ENCODE assay signal across 10 mouse cellular contexts in the genomic region with DNA sequence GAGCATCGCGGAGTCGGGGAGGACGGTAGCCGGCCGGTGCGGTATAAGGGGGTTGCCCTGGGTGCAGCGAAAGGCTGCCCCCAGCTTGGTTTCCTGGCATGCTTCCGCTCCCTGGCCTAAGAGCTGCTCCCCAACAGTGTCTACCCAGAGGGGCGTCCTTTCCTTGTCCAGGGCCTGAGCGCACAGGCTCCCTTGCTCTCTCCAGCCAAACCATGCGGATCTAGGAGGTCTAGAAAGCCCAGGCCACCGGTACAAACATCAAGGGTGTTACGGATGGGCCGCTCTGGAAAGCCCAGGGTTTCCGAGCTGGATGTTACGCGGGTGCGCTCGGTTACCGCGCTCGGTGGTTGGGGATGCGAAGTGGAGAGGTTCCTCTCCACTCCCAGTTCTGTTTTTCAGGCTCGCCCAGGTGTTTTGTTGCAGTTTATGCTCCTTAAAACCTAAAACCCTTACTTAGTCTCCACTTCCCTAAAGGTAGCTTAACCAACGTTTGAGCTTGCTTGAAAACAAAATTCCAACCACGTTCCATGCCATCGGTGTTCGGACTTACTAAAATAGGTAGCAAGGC. TPM values are rescaled to one million over a fixed set of nuclear protein-coding genes. Genes with fewer than 3 reads are reported as not detected.
A peak's percentile ranks its signal among the peaks of the same experiment; 100 is the strongest.
DNase-seq lines count a peak whose midpoint lies in the region; ATAC-seq and TF ChIP-seq lines count a peak whose summit lies in the region.
"Had no signal": no experiment of that assay in that cellular context is flagged by ENCODE, and none has a peak within 500 bp of the region (broad histone marks: within the 10 kb centered on the region; RNA-seq: fewer than 3 reads in every experiment).

No protein-coding gene starts in this region.

- in situ Hi-C loops in ES-E14 (cut with MboI; ENCODE audit: low sequenced_read_pairs in 2 of 2, unreplicated experiment in 2 of 2) = no loop called here

- DNase-seq in heart, postnatal 25 days (ENCODE audit: low spot score) = no peak
- DNase-seq in ES-E14 (ENCODE audit: low read depth, low spot score) = no peak
- DNase-seq in forebrain, embryonic 11.5 days (ENCODE audit: low spot score) = peak; percentile 60
- DNase-seq in cerebellum, postnatal 25 days = no peak
- no peak for DNase-seq in spleen, adult 18-20 months

- intact Hi-C loops in heart, postnatal 25 days (cut with DNase I) = no loop called here

- H3K27me3 ChIP-seq in heart, embryonic 15.5 days = peaks cover 99% of the 10 kb centered on the region
- peaks cover 88% of the 10 kb centered on the region for H3K27me3 ChIP-seq in forebrain, embryonic 11.5 days (ENCODE audit: control insufficient read depth, insufficient read depth, low read length)
- peaks cover 99% of the 10 kb centered on the region for H3K27me3 ChIP-seq in limb, embryonic 15.5 days

- H3K36me3 ChIP-seq in heart, embryonic 15.5 days = no peaks in the 10 kb centered on the region
- H3K36me3 ChIP-seq in ES-E14 (ENCODE audit: control insufficient read depth, insufficient read depth, low read length, poor library complexity, severe bottlenecking) = no peaks in the 10 kb centered on the region
- H3K36me3 ChIP-seq in forebrain, embryonic 11.5 days (ENCODE audit: control insufficient read depth, insufficient read depth, low read length) = no peaks in the 10 kb centered on the region
- H3K36me3 ChIP-seq in limb, embryonic 15.5 days = no peaks in the 10 kb centered on the region
- H3K36me3 ChIP-seq: liver, embryonic 15.5 days had no signal

- peaks cover 23% of the 10 kb centered on the region for H3K4me1 ChIP-seq in heart, embryonic 15.5 days (replicated peaks)
- no peaks in the 10 kb centered on the region; a peak in 1 of 4 replicates for H3K4me1 ChIP-seq in ES-E14 (ENCODE audit: control insufficient read depth in 2 of 2, insufficient read depth in 2 of 2, low read length in 2 of 2, poor library complexity in 1 of 2)
- peaks cover 19% of the 10 kb centered on the region for H3K4me1 ChIP-seq in forebrain, embryonic 11.5 days (replicated peaks; ENCODE audit: control insufficient read depth, insufficient read depth, low read length)
- H3K4me1 ChIP-seq in limb, embryonic 15.5 days = peaks cover 24% of the 10 kb centered on the region

- H3K9ac ChIP-seq in heart, embryonic 15.5 days = no peak overlapping the region
- no peak overlapping the region for H3K9ac ChIP-seq in ES-E14 (ENCODE audit: insufficient read depth, low read depth, low read length, poor library complexity, severe bottlenecking)
- H3K9ac ChIP-seq in forebrain, embryonic 11.5 days (ENCODE audit: low read length) = no peak overlapping the region; the same call in 1 of the 2 replicates
- H3K9ac ChIP-seq in limb, embryonic 15.5 days = no peak overlapping the region
- H3K9ac ChIP-seq: liver, embryonic 15.5 days had no signal

- peak overlapping the region; percentile 52 for H3K4me3 ChIP-seq in heart, embryonic 15.5 days
- peak overlapping the region; percentile 7 to 70; a peak in 3 of 4 replicates for H3K4me3 ChIP-seq in ES-E14 (ENCODE audit: insufficient read depth in 1 of 2, low read depth in 1 of 2, low read length in 2 of 2, poor library complexity in 1 of 2, severe bottlenecking in 1 of 2)
- H3K4me3 ChIP-seq in forebrain, embryonic 11.5 days (ENCODE audit: low read depth, low read length) = peak overlapping the region; percentile 42
- peak overlapping the region; percentile 38 for H3K4me3 ChIP-seq in limb, embryonic 15.5 days

- H3K4me2 ChIP-seq in heart, embryonic 15.5 days = peak overlapping the region; percentile 91; the same call in 1 of the 2 replicates
- H3K4me2 ChIP-seq in forebrain, embryonic 11.5 days (ENCODE audit: low read depth, low read length, severe bottlenecking) = peak overlapping the region; percentile 85
- peak overlapping the region; percentile 66; the same call in 1 of the 2 replicates for H3K4me2 ChIP-seq in limb, embryonic 15.5 days

- no peak overlapping the region for H3K27ac ChIP-seq in heart, embryonic 15.5 days
- no peak overlapping the region for H3K27ac ChIP-seq in ES-E14 (ENCODE audit: insufficient read depth, low read depth, low read length, poor library complexity, severe bottlenecking)
- no peak overlapping the region for H3K27ac ChIP-seq in forebrain, embryonic 11.5 days (ENCODE audit: low read depth, low read length)
- H3K27ac ChIP-seq in limb, embryonic 15.5 days = no peak overlapping the region
- H3K27ac ChIP-seq: liver, embryonic 15.5 days had no signal

- 1% methylated on average over 29 of the region's 29 CpGs for WGBS in heart, embryonic 15.5 days
- WGBS in forebrain, embryonic 11.5 days = under 1% methylated on average over 29 of the region's 29 CpGs
- WGBS in limb, embryonic 15.5 days = 1% methylated on average over 29 of the region's 29 CpGs

- H3K9me3 ChIP-seq in heart, embryonic 15.5 days (replicated peaks) = no peaks in the 10 kb centered on the region
- no peaks in the 10 kb centered on the region for H3K9me3 ChIP-seq in ES-E14 (ENCODE audit: control insufficient read depth, insufficient read depth, low read depth, low read length)
- no peaks in the 10 kb centered on the region for H3K9me3 ChIP-seq in forebrain, embryonic 11.5 days (ENCODE audit: control insufficient read depth, low read length)
- no peaks in the 10 kb centered on the region for H3K9me3 ChIP-seq in limb, embryonic 15.5 days
- H3K9me3 ChIP-seq: liver, embryonic 15.5 days had no signal

- no peak for ATAC-seq in heart, embryonic 15.5 days (replicated peaks; ENCODE audit: insufficient number of reproducible peaks, insufficient read depth, low FRiP score, low read depth)
- no peak for ATAC-seq in forebrain, embryonic 11.5 days (replicated peaks; ENCODE audit: low FRiP score)
- ATAC-seq in limb, embryonic 15.5 days (ENCODE audit: insufficient number of reproducible peaks, low FRiP score, low TSS enrichment, low read depth) = no peak
- ATAC-seq in erythroid progenitor cell, adult 5-6 weeks (replicated peaks; ENCODE audit: low FRiP score, poor library complexity, severe bottlenecking) = no peak

TF ChIP-seq in ES-E14, 5 proteins besides CTCF, POLR2A, EP300 and RAD21:
- TF ChIP-seq HCFC1 (IDR thresholded peaks at IDR 0.05; ENCODE audit: borderline replicate concordance, insufficient read depth, low read length) = no peak
- no peak for TF ChIP-seq ZC3H11A (IDR thresholded peaks at IDR 0.05; ENCODE audit: borderline replicate concordance, low read depth, low read length)
- no peak for TF ChIP-seq CHD2 (IDR thresholded peaks at IDR 0.05; ENCODE audit: low read depth, low read length)
- no peak for TF ChIP-seq ZNF384 (IDR thresholded peaks at IDR 0.05; ENCODE audit: low read depth, low read length)
- no peak for TF ChIP-seq MAFK (IDR thresholded peaks at IDR 0.05; ENCODE audit: insufficient read depth, low read depth, low read length)

RNA-seq across cellular contexts. Expression of a gene that starts 1.5 kb away (rescaled TPM):
- polyA plus RNA-seq in heart, embryonic 15.5 days (2015; fragmentation: Nextera tagmentation; extraction: Ambion mirVana) = 0.11 TPM in 2 replicates
- total RNA-seq in heart, postnatal 25 days (2021) = not detected
- 0.22 and 0.48 TPM in 2 replicates for total RNA-seq in ES-E14 (2012; rRNA removed)
- 9.0 and 12.3 TPM in 2 replicates for polyA plus RNA-seq in forebrain, embryonic 11.5 days (2014; fragmentation: Nextera tagmentation; extraction: Ambion mirVana)
- polyA plus RNA-seq in limb, embryonic 15.5 days (2015; fragmentation: Nextera tagmentation; extraction: Ambion mirVana) = 0.10 and 0.22 TPM in 2 replicates
- total RNA-seq in erythroid progenitor cell, adult 5-6 weeks (2015; ENCODE audit: low replicate concordance) = not detected in 2 replicates
- not detected in 2 replicates for total RNA-seq in erythroid progenitor cell, adult 5-6 weeks (2017; ENCODE audit: low replicate concordance)
- polyA plus RNA-seq: small intestine, adult 2 months had no signal

RNA-seq across cellular contexts. Expression of a gene that starts 45.8 kb away (rescaled TPM):
- polyA plus RNA-seq in heart, embryonic 15.5 days (2015; fragmentation: Nextera tagmentation; extraction: Ambion mirVana) = not detected in 2 replicates
- total RNA-seq in heart, postnatal 25 days (2021) = not detected
- total RNA-seq in ES-E14 (2012; rRNA removed) = 0.09 TPM in 1 of 2 replicates, not detected in the other
- polyA plus RNA-seq in forebrain, embryonic 11.5 days (2014; fragmentation: Nextera tagmentation; extraction: Ambion mirVana) = 20.3 and 27.4 TPM in 2 replicates
- polyA plus RNA-seq in limb, embryonic 15.5 days (2015; fragmentation: Nextera tagmentation; extraction: Ambion mirVana) = not detected in 2 replicates
- total RNA-seq in erythroid progenitor cell, adult 5-6 weeks (2015; ENCODE audit: low replicate concordance) = not detected in 2 replicates
- total RNA-seq in erythroid progenitor cell, adult 5-6 weeks (2017; ENCODE audit: low replicate concordance) = not detected in 2 replicates
- polyA plus RNA-seq: liver, embryonic 15.5 days; small intestine, adult 2 months had no signal
